Mouse (Mus musculus): ENCODE data around the gene Rab28. TPM values are rescaled to one million over a fixed set of nuclear protein-coding genes. Genes with fewer than 3 reads are reported as not detected.

Gene Rab28
- 56.5 and 63.7 TPM in 2 replicates for polyA plus RNA-seq (2015; fragmentation: Nextera tagmentation; extraction: Ambion mirVana)

DNA sequence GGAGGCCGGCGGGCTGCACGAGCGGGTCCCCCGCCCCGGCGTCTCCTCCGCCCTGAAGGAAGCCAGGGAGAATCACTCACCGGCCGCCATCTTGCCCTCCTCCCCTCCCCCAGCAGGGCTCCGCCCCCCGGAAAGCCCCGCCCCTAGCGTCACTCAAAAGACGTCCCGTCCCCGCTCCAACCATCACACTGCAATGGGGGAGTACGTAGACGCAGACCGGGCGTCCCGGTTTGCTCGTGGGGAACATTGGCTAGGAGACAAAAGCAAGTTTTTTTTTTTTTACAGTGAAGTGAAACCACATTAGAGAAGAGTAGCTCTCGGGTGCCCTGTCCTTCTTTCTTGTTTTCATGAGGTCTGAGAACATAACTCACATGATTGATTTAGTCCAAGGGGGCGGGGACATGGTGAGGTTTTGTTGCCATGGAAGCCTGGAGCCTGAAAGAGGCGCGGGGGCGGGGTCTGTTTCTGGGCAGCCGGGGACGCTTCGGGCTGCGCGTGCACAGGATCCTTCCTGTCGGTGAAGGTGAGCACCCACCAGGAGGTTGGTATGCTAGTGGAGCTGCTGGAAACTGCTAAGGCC, at the start of gene Rab28:
Rab28 (minus strand) TSS at position 107 of the 580 bp plus-strand sequence.
- Histone ChIP-seq H3K9me3 (replicated peaks) (no peaks in the 10 kb centered on the region), H3K4me1 (peaks cover 18% of the 10 kb centered on the region), H3K27ac (replicated peaks) (peak within 1 kb of the TSS; percentile 93), H3K27me3 (replicated peaks) (no peaks in the 10 kb centered on the region), H3K4me2 (peak within 1 kb of the TSS; percentile 85), H3K36me3 (no peaks in the 10 kb centered on the region), H3K9ac (replicated peaks) (peak within 1 kb of the TSS; percentile 91), H3K4me3 (replicated peaks) (peak within 1 kb of the TSS; percentile 98)
- peak; percentile 98 for ATAC-seq (ENCODE audit: low FRiP score)
- WGBS: under 1% methylated on average over 34 of the region's 34 CpGs

DNA sequence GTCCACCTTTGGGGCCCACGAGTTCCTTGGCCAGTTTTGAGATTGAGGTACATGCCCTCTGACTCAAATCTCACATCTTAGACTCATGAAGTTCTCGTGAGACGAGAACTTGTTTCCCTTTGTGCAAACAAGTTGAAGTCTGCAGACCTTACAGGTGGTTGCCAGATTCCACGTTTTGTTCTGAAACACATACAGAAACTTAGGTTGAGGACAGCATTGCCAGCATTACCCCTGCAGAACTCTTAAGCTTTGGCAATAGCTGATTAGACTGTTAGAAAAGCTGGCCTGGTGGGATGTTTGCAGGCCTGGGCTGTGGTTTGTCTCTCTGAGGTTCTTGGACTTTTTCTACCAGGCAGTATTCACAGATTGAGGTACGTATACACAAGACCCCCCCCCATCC, 49.4 kb upstream of the Rab28 start:
- no peak overlapping the region for H3K4me2 ChIP-seq
- H3K4me3 ChIP-seq (replicated peaks): no peak overlapping the region
- H3K9ac ChIP-seq (replicated peaks): no peak overlapping the region
- H3K36me3 ChIP-seq: no peaks in the 10 kb centered on the region
- no peak overlapping the region for H3K27ac ChIP-seq (replicated peaks)
- WGBS: 3% methylated on average over 5 of the region's 5 CpGs
- no peaks in the 10 kb centered on the region for H3K9me3 ChIP-seq (replicated peaks)
- no peak for ATAC-seq (ENCODE audit: low FRiP score)
- peaks cover 93% of the 10 kb centered on the region for H3K27me3 ChIP-seq (replicated peaks)
- peaks cover 9% of the 10 kb centered on the region for H3K4me1 ChIP-seq

DNA sequence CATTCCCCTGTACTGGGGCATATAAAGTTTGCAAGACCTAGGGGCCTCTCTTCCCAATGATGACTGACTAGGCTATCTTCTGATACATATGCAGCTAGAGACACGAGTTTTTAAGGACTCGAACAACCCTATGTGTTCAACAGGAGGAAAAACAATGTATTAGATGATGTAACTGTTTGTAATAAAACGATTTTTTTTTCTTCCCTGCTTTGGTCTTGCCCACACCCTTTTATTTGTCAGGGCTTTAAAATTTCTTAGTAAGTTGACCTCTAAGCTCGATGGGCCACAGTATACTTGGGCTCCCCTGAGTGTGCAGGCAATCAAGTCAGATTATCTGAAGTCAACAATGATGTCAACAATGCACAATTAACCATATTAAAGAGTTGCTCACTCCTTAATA, 48.4 kb upstream of the Rab28 start:
- H3K36me3 ChIP-seq: no peaks in the 10 kb centered on the region
- H3K4me2 ChIP-seq: no peak overlapping the region
- WGBS: 4% methylated on average over 4 of the region's 4 CpGs
- H3K4me1 ChIP-seq: peaks cover 2% of the 10 kb centered on the region
- H3K27ac ChIP-seq (replicated peaks): no peak overlapping the region
- H3K9ac ChIP-seq (replicated peaks): no peak overlapping the region
- H3K4me3 ChIP-seq (replicated peaks): no peak overlapping the region
- ATAC-seq (ENCODE audit: low FRiP score): no peak
- H3K9me3 ChIP-seq (replicated peaks): no peaks in the 10 kb centered on the region
- H3K27me3 ChIP-seq (replicated peaks): peaks cover 93% of the 10 kb centered on the region

DNA sequence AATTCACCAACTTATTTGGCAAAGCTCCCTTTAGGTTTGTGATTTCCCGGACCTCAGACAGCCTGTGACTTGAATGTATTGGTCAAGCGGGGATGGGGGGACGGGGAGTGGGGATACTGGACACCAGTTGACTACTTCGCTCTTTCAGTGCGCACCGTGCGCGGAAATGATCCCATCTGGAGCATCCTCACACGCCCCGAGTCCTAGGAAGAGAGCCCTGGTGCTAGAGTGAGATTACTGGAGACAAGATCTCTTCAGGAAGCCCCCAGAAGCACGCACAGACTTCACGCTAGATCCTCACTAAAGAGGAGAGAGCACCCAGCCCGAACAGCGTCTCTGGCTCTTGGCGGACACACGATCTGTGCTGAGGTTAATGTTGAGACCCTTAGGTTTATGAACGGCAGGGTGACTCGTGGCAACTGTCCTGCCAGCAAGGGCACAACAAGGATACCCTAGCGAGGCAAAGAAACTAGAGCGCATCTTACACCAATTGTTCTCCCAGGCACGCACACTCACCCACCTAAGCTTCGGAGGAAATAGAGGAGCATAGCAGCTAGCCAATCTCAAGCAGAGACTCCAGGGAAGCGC, 47.5 kb upstream of the Rab28 start:
- Histone ChIP-seq H3K27me3 (replicated peaks) (peaks cover 95% of the 10 kb centered on the region), H3K9ac (replicated peaks) (no peak overlapping the region), H3K27ac (replicated peaks) (no peak overlapping the region), H3K4me2 (no peak overlapping the region), H3K4me1 (no peaks in the 10 kb centered on the region), H3K9me3 (replicated peaks) (no peaks in the 10 kb centered on the region), H3K36me3 (no peaks in the 10 kb centered on the region), H3K4me3 (replicated peaks) (no peak overlapping the region)
- 2% methylated on average over 23 of the region's 23 CpGs for WGBS
- ATAC-seq (ENCODE audit: low FRiP score): no peak

DNA sequence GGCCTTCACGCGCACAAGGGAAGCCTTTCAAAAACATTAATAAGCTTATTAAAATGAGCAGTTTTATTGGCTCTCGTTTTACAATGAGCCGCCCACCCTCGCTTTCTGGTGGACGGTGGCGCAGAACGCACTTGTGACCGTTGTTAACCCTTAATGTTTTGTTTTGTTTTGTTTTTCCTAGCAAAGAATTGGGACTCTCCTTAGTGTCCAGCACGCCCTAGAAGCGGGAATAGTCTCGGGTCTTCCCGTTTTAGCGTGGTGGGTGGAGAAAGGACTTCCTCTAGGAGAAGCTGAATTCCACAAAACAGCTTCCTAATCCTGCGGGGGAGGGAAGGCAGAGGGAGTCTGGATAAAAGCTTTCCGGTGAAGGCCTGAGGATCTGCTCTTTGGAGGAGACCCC, 46.9 kb upstream of the Rab28 start:
- Histone ChIP-seq H3K36me3 (no peaks in the 10 kb centered on the region), H3K27ac (replicated peaks) (no peak overlapping the region), H3K27me3 (replicated peaks) (peaks cover 96% of the 10 kb centered on the region), H3K9me3 (replicated peaks) (no peaks in the 10 kb centered on the region), H3K4me1 (no peaks in the 10 kb centered on the region), H3K4me2 (peak overlapping the region; percentile 20), H3K4me3 (replicated peaks) (no peak overlapping the region), H3K9ac (replicated peaks) (no peak overlapping the region)
- ATAC-seq (ENCODE audit: low FRiP score): no peak
- under 1% methylated on average over 16 of the region's 16 CpGs for WGBS

DNA sequence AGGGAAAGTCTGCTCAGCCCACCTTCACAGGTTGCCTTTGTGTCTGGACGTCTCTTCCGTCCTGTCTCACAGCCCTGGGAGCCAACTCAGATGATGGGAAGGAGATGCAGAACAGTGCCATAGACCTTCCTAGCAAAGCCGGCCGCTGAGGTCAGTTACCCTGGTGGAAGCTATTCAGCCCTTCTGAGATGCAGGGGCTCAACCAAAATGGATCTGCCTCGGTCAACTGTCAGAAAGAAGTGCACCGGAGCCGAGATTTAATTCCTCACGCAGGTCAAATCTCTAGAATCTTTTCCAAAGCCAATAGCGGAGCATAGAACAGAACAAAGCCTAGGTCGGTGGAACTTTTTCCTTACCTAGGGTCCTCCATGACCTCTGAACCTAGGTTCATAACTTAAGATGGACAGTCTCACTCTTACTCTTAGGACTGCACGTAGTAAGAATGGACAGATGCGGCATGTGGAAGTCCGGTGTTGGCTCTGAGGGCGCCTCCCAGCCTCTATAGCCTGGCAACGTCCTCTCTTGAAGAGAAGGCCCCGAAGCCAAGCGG, 46.3 kb upstream of the Rab28 start:
- no peak for ATAC-seq (ENCODE audit: low FRiP score)
- H3K36me3 ChIP-seq: no peaks in the 10 kb centered on the region
- WGBS: 1% methylated on average over 17 of the region's 17 CpGs
- peaks cover 97% of the 10 kb centered on the region for H3K27me3 ChIP-seq (replicated peaks)
- no peak overlapping the region for H3K9ac ChIP-seq (replicated peaks)
- H3K9me3 ChIP-seq (replicated peaks): no peaks in the 10 kb centered on the region
- H3K4me2 ChIP-seq: peak overlapping the region; percentile 20
- H3K4me3 ChIP-seq (replicated peaks): no peak overlapping the region
- no peak overlapping the region for H3K27ac ChIP-seq (replicated peaks)
- H3K4me1 ChIP-seq: no peaks in the 10 kb centered on the region

DNA sequence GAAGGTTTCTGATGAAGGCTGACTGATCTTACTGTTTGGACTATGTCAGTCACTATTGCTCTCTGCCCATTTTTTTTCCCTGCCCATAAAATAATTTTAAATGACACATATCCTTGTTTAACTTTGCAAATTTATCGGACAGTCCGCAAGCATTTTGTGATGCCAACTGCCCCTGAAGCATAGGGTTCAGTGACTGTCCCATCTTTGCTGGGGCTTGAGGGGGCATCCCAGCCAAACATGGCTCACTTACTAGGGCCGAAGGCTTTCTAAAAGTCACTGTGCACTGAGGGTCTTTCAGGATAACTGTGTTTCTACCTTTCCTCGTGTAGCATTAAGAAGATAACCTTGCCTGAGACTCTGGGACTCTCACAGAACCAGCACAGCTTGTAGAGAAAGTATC, 44.8 kb upstream of the Rab28 start:
- Histone ChIP-seq H3K4me2 (no peak overlapping the region), H3K9ac (replicated peaks) (no peak overlapping the region), H3K4me3 (replicated peaks) (no peak overlapping the region), H3K36me3 (no peaks in the 10 kb centered on the region), H3K27me3 (replicated peaks) (peaks cover 97% of the 10 kb centered on the region), H3K27ac (replicated peaks) (no peak overlapping the region), H3K9me3 (replicated peaks) (no peaks in the 10 kb centered on the region), H3K4me1 (no peaks in the 10 kb centered on the region)
- no peak for ATAC-seq (ENCODE audit: low FRiP score)
- WGBS: 18% methylated on average over 4 of the region's 4 CpGs

DNA sequence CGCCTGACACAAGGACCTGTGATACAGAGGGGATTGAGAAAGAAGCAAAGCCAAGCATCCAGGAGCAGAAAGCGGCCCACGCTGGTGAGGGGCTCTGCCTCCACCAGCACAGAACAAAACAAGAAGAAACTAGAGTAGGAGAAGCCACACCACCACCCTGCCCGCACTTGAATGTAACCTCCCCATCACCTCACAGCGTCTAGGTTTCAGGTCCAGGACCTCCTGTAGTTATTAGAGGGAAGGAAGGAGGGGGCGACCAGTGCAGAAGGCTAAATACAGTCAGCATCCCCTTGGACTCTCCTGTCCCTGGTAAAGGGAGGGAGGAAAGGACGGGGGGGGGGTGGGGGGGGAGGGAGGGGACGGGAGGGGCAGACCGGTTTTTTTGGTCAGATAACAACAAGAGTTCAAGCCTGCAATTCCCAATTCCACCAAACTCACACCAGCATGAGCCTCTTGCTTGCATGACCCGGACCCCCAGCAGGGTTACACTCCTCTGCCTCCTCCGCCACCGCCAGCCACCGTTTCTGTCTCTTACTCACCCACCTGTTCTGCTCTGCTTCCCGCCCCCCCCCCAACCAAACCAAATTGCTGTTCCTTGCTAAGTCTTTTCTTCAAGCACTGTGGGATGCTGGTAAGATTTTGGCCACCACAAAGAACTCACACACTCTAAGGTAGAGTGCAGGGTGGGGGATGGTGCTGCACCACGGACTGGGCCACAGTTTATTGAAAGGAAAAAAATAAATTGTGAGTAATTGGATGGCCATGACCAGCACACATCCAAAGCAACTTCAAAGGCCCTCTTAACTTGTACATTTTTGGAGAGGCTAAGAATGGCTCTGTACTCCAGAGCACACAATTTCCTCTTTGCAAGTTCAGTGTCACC, 37.2 kb upstream of the Rab28 start:
- Histone ChIP-seq H3K4me1 (no peaks in the 10 kb centered on the region), H3K9me3 (replicated peaks) (no peaks in the 10 kb centered on the region), H3K9ac (replicated peaks) (no peak overlapping the region), H3K4me3 (replicated peaks) (no peak overlapping the region), H3K27ac (replicated peaks) (no peak overlapping the region), H3K4me2 (no peak overlapping the region), H3K36me3 (no peaks in the 10 kb centered on the region), H3K27me3 (replicated peaks) (peaks cover 68% of the 10 kb centered on the region)
- WGBS: 4% methylated on average over 12 of the region's 15 CpGs
- ATAC-seq (ENCODE audit: low FRiP score): no peak

DNA sequence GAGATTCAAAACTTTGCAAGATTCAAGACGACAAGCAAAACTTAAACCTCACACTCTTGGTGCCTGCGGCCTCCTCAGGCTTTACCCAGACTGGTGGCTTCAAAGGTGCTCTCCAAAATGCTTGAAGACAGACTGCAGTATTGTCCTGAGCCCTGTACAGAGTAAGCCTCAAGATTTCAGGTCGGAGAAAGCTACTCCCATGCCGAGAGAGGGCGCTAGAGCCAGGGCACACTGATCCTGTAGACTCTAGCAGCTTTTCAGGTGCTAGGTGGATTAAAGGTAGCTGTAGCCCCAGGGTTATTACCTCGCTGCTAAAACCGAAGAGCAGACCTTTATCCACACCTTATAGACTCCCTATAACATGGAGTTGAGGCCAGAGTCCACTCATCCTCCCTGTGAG, 36.3 kb upstream of the Rab28 start:
- Histone ChIP-seq H3K27me3 (replicated peaks) (peaks cover 59% of the 10 kb centered on the region), H3K9ac (replicated peaks) (no peak overlapping the region), H3K27ac (replicated peaks) (no peak overlapping the region), H3K36me3 (no peaks in the 10 kb centered on the region), H3K4me3 (replicated peaks) (no peak overlapping the region), H3K9me3 (replicated peaks) (no peaks in the 10 kb centered on the region), H3K4me2 (no peak overlapping the region), H3K4me1 (no peaks in the 10 kb centered on the region)
- 11% methylated on average over 7 of the region's 7 CpGs for WGBS
- ATAC-seq (ENCODE audit: low FRiP score): no peak

DNA sequence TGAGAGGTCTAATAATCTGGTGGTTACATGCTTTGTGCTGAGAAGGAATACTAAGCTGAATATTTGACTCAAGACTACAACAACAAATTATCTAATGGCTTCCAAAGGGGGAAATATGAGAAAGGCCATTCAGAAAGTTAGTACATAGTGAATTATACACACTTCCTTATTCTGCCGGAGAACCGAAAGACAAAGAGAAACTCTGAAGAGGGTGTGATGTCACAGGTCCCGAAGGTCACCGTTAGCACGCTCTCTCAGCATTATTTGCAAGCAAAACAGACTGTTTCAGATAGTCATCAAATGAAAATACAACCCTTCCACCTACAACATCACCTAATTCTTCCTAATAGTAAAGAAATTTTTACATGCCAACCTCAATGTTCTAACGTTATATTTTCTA, 30.9 kb upstream of the Rab28 start:
- H3K36me3 ChIP-seq: no peaks in the 10 kb centered on the region
- no peak overlapping the region for H3K4me2 ChIP-seq
- no peak overlapping the region for H3K4me3 ChIP-seq (replicated peaks)
- peaks cover 9% of the 10 kb centered on the region for H3K27me3 ChIP-seq (replicated peaks)
- no peak overlapping the region for H3K27ac ChIP-seq (replicated peaks)
- no peaks in the 10 kb centered on the region for H3K9me3 ChIP-seq (replicated peaks)
- no peak for ATAC-seq (ENCODE audit: low FRiP score)
- WGBS: 69% methylated on average over 6 of the region's 6 CpGs
- H3K9ac ChIP-seq (replicated peaks): no peak overlapping the region
- no peaks in the 10 kb centered on the region for H3K4me1 ChIP-seq

DNA sequence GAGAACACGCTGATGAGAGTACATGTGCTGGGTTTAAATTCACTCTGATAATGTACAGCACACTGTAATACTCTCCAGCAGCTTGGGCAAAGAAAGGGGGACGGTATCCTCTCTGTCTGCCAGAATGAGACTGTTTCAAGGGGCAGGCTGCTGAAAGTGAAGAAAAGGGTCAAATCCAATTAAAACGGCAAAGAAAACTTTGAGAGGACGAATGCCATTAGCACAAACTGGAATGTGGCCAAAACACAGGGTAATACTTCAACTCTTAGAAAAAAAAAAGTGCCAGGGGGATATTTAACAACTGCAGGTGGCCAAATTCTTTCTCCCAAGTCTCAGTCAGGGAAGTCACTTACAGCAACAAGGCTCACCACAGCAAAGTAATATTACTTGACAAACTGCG, 29.1 kb upstream of the Rab28 start:
- Histone ChIP-seq H3K4me2 (no peak overlapping the region), H3K9ac (replicated peaks) (no peak overlapping the region), H3K4me1 (no peaks in the 10 kb centered on the region), H3K4me3 (replicated peaks) (no peak overlapping the region), H3K9me3 (replicated peaks) (no peaks in the 10 kb centered on the region), H3K27me3 (replicated peaks) (0 out of 2 replicates have a peak, but pooled peaks cover 2% of the 10 kb centered on the region), H3K36me3 (no peaks in the 10 kb centered on the region), H3K27ac (replicated peaks) (no peak overlapping the region)
- 47% methylated on average over 5 of the region's 5 CpGs for WGBS
- ATAC-seq (ENCODE audit: low FRiP score): no peak

DNA sequence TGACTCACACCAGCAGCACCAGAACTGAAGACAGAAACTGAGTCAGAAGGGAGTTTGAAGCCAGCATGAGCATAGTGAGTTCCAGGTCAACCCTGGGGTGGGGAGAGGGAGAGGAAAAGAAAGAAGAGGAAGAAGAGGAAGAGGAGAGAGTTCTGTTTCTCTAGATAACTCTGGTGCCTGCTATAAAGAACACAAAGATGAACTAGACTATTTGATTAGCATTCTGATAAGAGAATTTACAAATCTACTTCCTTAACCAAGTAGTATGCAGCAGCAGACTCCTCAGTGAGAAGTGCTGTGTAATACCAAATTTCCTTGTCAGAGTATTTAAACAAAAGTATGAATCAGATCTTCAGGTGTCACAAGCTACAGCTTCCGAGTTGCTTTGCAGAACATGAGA, 19.1 kb upstream of the Rab28 start:
- no peaks in the 10 kb centered on the region for H3K9me3 ChIP-seq (replicated peaks)
- no peak overlapping the region for H3K9ac ChIP-seq (replicated peaks)
- H3K27me3 ChIP-seq (replicated peaks): no peaks in the 10 kb centered on the region
- no peaks in the 10 kb centered on the region for H3K4me1 ChIP-seq
- no peak for ATAC-seq (ENCODE audit: low FRiP score)
- H3K36me3 ChIP-seq: no peaks in the 10 kb centered on the region
- no peak overlapping the region for H3K4me3 ChIP-seq (replicated peaks)
- no peak overlapping the region for H3K4me2 ChIP-seq
- 90% methylated on average over 1 of the region's 1 CpGs for WGBS
- no peak overlapping the region for H3K27ac ChIP-seq (replicated peaks)
